Mouse (Mus musculus) ES-E14 (cell line): Measurements from ENCODE around the gene Rapgef2. TPM values are rescaled to one million over a fixed set of nuclear protein-coding genes. Genes with fewer than 3 reads are reported as not detected.
"Not testable (repeated sequence)": the region's sequence is repeated elsewhere in the genome, so short reads cannot be mapped to it uniquely, and the experiment has no call there.

ENCODE experiments used
- DNase-seq: peaks from one replicate; pipeline ENCODE4 v3.0.0-alpha.2; 2013; ENCODE audit warnings: low read depth, low spot score
- H3K27ac ChIP-seq: 2 replicates; pipeline ENCODE4 v1.5.1; 2012; ENCODE audit warnings: low read depth, mild to moderate bottlenecking, low read length, moderate library complexity, mixed read lengths; ENCODE audit not compliant: poor library complexity, insufficient read depth, severe bottlenecking
- H3K36me3 ChIP-seq: 2 replicates; pipeline ENCODE4 v1.6.1; 2012; ENCODE audit warnings: mild to moderate bottlenecking, low read length, moderate library complexity, mixed read lengths; ENCODE audit not compliant: control insufficient read depth, poor library complexity, insufficient read depth, severe bottlenecking
- H3K4me1 ChIP-seq, 2 experiments: fragments of 150-350 bp in 1 of 2; sonication (generic) in 1 of 2; 2 replicates each; pipeline ENCODE4 v1.6.1; 2012; ENCODE audit warnings: low read length in 2 of 2, mild to moderate bottlenecking in 1 of 2, mixed read lengths in 1 of 2; ENCODE audit not compliant: control insufficient read depth in 2 of 2, insufficient read depth in 2 of 2, poor library complexity in 1 of 2
- H3K4me3 ChIP-seq, 2 experiments: fragments of 150-350 bp in 1 of 2; sonication (generic) in 1 of 2; 2 replicates each; pipeline ENCODE4 v1.5.1; 2012; ENCODE audit warnings: low read length in 2 of 2, low read depth in 1 of 2, mild to moderate bottlenecking in 1 of 2, mixed read lengths in 1 of 2; ENCODE audit not compliant: insufficient read depth in 1 of 2, poor library complexity in 1 of 2, severe bottlenecking in 1 of 2
- H3K9ac ChIP-seq: 2 replicates; pipeline ENCODE4 v1.6.1; 2012; ENCODE audit warnings: low read depth, mild to moderate bottlenecking, low read length, mixed read lengths; ENCODE audit not compliant: poor library complexity, insufficient read depth, severe bottlenecking
- H3K9me3 ChIP-seq: fragments of 150-350 bp; sonication (generic); 2 replicates; pipeline ENCODE4 v1.6.1; 2012; ENCODE audit warnings: low read depth, mild to moderate bottlenecking, low read length; ENCODE audit not compliant: control insufficient read depth, insufficient read depth
- CHD2 ChIP-seq: IDR thresholded peaks from 2 replicates; pipeline ENCODE4 v1.6.1; 2014; ENCODE audit warnings: mild to moderate bottlenecking, low read depth, low read length, inconsistent platforms
- HCFC1 ChIP-seq: IDR thresholded peaks from 2 replicates; pipeline ENCODE4 v1.6.1; 2012; ENCODE audit warnings: low read length, inconsistent platforms, borderline replicate concordance; ENCODE audit not compliant: insufficient read depth
- MAFK ChIP-seq: IDR thresholded peaks from 2 replicates; pipeline ENCODE4 v1.6.1; 2014; ENCODE audit warnings: mild to moderate bottlenecking, low read depth, low read length, inconsistent platforms; ENCODE audit not compliant: insufficient read depth
- ZC3H11A ChIP-seq: IDR thresholded peaks from 2 replicates; pipeline ENCODE4 v1.6.1; 2012; ENCODE audit warnings: low read depth, mild to moderate bottlenecking, inconsistent platforms, low read length, borderline replicate concordance
- ZNF384 ChIP-seq: IDR thresholded peaks from 2 replicates; pipeline ENCODE4 v1.6.1; 2012; ENCODE audit warnings: low read depth, low read length, inconsistent platforms
- in situ Hi-C, 2 experiments: fragments of 600-800 bp; cut with MboI; formaldehyde crosslinking; loops; one replicate each; pipeline ENCODE4 v1.15.1; 2025; ENCODE audit warnings: low sequenced_read_pairs in 2 of 2, inconsistent platforms in 1 of 2; ENCODE audit not compliant: unreplicated experiment in 2 of 2
- total RNA-seq: library from RNA; depleted of rRNA; stranded (reverse); fragments of 300-350 nt; gene quantifications from 2 replicates; pipeline ENCODE4 v1.2.3, GENCODE M21; 2012

The Rapgef2 gene
- total RNA-seq, 1 experiment = 12.0 TPM

GRCm38 (mm10) chr3:79229546-79229945 is 56.8 kb downstream of the Rapgef2 start:
- H3K9ac ChIP-seq = no peak overlapping the region
- 0 out of 4 replicates have a peak, but pooled peaks cover 0 to 2% of the 10 kb centered on the region in 2 experiments for H3K4me1 ChIP-seq
- DNase-seq = no peak
- no peak for TF ChIP-seq MAFK
- TF ChIP-seq HCFC1 = no peak
- no peak for TF ChIP-seq ZC3H11A
- TF ChIP-seq ZNF384 = no peak
- no peak for TF ChIP-seq CHD2
- no peak overlapping the region for H3K27ac ChIP-seq
- in situ Hi-C loops = no loop called here
- H3K36me3 ChIP-seq = no peaks in the 10 kb centered on the region
- H3K4me3 ChIP-seq = no peak overlapping the region
- H3K9me3 ChIP-seq = no peaks in the 10 kb centered on the region

- Histone ChIP-seq H3K27ac (no peak overlapping the region), H3K9ac (no peak overlapping the region), H3K4me1 (0 out of 4 replicates have a peak, but pooled peaks cover 0 to 2% of the 10 kb centered on the region in 2 experiments), H3K9me3 (no peaks in the 10 kb centered on the region), H3K4me3 (no peak overlapping the region), H3K36me3 (no peaks in the 10 kb centered on the region; the same call in 1 of the 2 replicates)
- in situ Hi-C loops = no loop called here
- DNase-seq = no peak
- TF ChIP-seq CHD2 (no peak), MAFK (no peak), ZC3H11A (no peak), ZNF384 (no peak), HCFC1 (no peak)
These were observed 58.0 kb downstream of the Rapgef2 start for GRCm38 (mm10) chr3:79228304-79228703.

- Histone ChIP-seq H3K4me1 (0 out of 4 replicates have a peak, but pooled peaks cover 0 to 2% of the 10 kb centered on the region in 2 experiments), H3K36me3 (no peaks in the 10 kb centered on the region; the same call in 1 of the 2 replicates), H3K9ac (no peak overlapping the region), H3K9me3 (no peaks in the 10 kb centered on the region), H3K4me3 (no peak overlapping the region), H3K27ac (no peak overlapping the region)
- in situ Hi-C loops = no loop called here
- TF ChIP-seq ZNF384 = no peak
- TF ChIP-seq ZC3H11A = no peak
- TF ChIP-seq CHD2 = no peak
- TF ChIP-seq MAFK = no peak
- TF ChIP-seq HCFC1 = no peak
- DNase-seq = no peak
These were observed 58.8 kb downstream of the Rapgef2 start for GRCm38 (mm10) chr3:79227356-79228088.

GRCm38 (mm10) chr3:79226807-79227206 is 59.5 kb downstream of the Rapgef2 start:
- DNase-seq, in situ Hi-C loops, H3K9ac ChIP-seq, H3K36me3 ChIP-seq, H3K4me1 ChIP-seq, H3K4me3 ChIP-seq, H3K9me3 ChIP-seq, H3K27ac ChIP-seq: not testable (repeated sequence)
